Mouse (Mus musculus) spleen, adult 2 months (tissue): ENCODE measurements around the gene Nnmt.

Experiments used
- CTCF ChIP-seq: fragments of 200-500 bp; IDR thresholded peaks from 2 replicates; pipeline ENCODE4 v1.5.1; 2011; ENCODE audit warnings: mild to moderate bottlenecking, inconsistent platforms; ENCODE audit not compliant: insufficient read depth, insufficient read length, insufficient replicate concordance; ENCODE audit errors: extremely low read depth
- POLR2A ChIP-seq: fragments of 200-500 bp; IDR thresholded peaks from 2 replicates; pipeline ENCODE4 v1.6.1; 2011; ENCODE audit warnings: low read depth, low read length, inconsistent platforms

GRCm38 (mm10) chr9:48580808-48581207, 24.1 kb downstream of the Nnmt start:
- TF ChIP-seq CTCF: no peak
- TF ChIP-seq POLR2A: no peak
